Mouse (Mus musculus): Measurements from ENCODE around the gene Gpr146. TPM values are rescaled to one million over a fixed set of nuclear protein-coding genes. Genes with fewer than 3 reads are reported as not detected.
A peak's percentile ranks its signal among the peaks of the same experiment; 100 is the strongest.
"Not testable (repeated sequence)": the region's sequence is repeated elsewhere in the genome, so short reads cannot be mapped to it uniquely, and the experiment has no call there.

The Gpr146 gene
- polyA plus RNA-seq (2015; fragmentation: Nextera tagmentation; extraction: Ambion mirVana): 1.3 and 1.5 TPM in 2 replicates

GRCm38 (mm10) chr5:139377468-139378270 is at the start of gene Gpr146:
Gene Gpr146, plus strand, starts transcription at chr5:139377697.
- no peak within 1 kb of the TSS for H3K4me2 ChIP-seq (replicated peaks)
- H3K4me1 ChIP-seq: peaks cover 18% of the 10 kb centered on the region
- no peak for ATAC-seq (replicated peaks)
- no peaks in the 10 kb centered on the region for H3K9me3 ChIP-seq
- no peak within 1 kb of the TSS for H3K9ac ChIP-seq (replicated peaks)
- H3K4me3 ChIP-seq: no peak within 1 kb of the TSS
- no peaks in the 10 kb centered on the region for H3K27me3 ChIP-seq
- H3K36me3 ChIP-seq: no peaks in the 10 kb centered on the region
- WGBS: 78% methylated on average over 18 of the region's 18 CpGs
- H3K27ac ChIP-seq (replicated peaks): peak within 1 kb of the TSS; percentile 20; the same call in 1 of the 2 replicates

GRCm38 (mm10) chr5:139330766-139331165 is 46.7 kb upstream of the Gpr146 start:
- Histone ChIP-seq H3K27me3 (peaks cover 16% of the 10 kb centered on the region), H3K36me3 (peaks cover 10% of the 10 kb centered on the region), H3K4me3 (no peak overlapping the region), H3K9me3 (no peaks in the 10 kb centered on the region), H3K4me2 (replicated peaks) (no peak overlapping the region), H3K27ac (replicated peaks) (no peak overlapping the region), H3K9ac (replicated peaks) (no peak overlapping the region), H3K4me1 (peaks cover 1% of the 10 kb centered on the region; the same call in 1 of the 2 replicates)
- ATAC-seq (replicated peaks): no peak
- WGBS: 77% methylated on average over 7 of the region's 7 CpGs

GRCm38 (mm10) chr5:139331742-139332141 is 45.8 kb upstream of the Gpr146 start:
- H3K27me3 ChIP-seq: peaks cover 7% of the 10 kb centered on the region

GRCm38 (mm10) chr5:139332590-139333272 is 44.8 kb upstream of the Gpr146 start:
- 86% methylated on average over 8 of the region's 8 CpGs for WGBS

More at GRCm38 (mm10) chr5:139331742-139332141, 45.8 kb upstream of the Gpr146 start:
- no peak for ATAC-seq (replicated peaks)
- H3K4me1 ChIP-seq: no peaks in the 10 kb centered on the region
- peaks cover 18% of the 10 kb centered on the region for H3K36me3 ChIP-seq
- H3K9ac ChIP-seq (replicated peaks): no peak overlapping the region
- H3K4me3 ChIP-seq: no peak overlapping the region
- H3K27ac ChIP-seq (replicated peaks): no peak overlapping the region
- H3K9me3 ChIP-seq: no peaks in the 10 kb centered on the region
- WGBS: 21% methylated on average over 8 of the region's 8 CpGs
- H3K4me2 ChIP-seq (replicated peaks): no peak overlapping the region

GRCm38 (mm10) chr5:139333301-139334013 is 44.0 kb upstream of the Gpr146 start:
- Histone ChIP-seq H3K27ac (replicated peaks) (no peak overlapping the region), H3K36me3 (peaks cover 33% of the 10 kb centered on the region), H3K27me3 (no peaks in the 10 kb centered on the region), H3K9ac (replicated peaks) (no peak overlapping the region), H3K4me3 (no peak overlapping the region), H3K4me1 (no peaks in the 10 kb centered on the region), H3K4me2 (replicated peaks) (no peak overlapping the region), H3K9me3 (no peaks in the 10 kb centered on the region)
- 84% methylated on average over 16 of the region's 16 CpGs for WGBS
- no peak for ATAC-seq (replicated peaks)

More at GRCm38 (mm10) chr5:139332590-139333272, 44.8 kb upstream of the Gpr146 start:
- H3K9ac ChIP-seq (replicated peaks): no peak overlapping the region
- H3K4me2 ChIP-seq (replicated peaks): no peak overlapping the region
- H3K27me3 ChIP-seq: no peaks in the 10 kb centered on the region
- H3K9me3 ChIP-seq: no peaks in the 10 kb centered on the region
- H3K27ac ChIP-seq (replicated peaks): no peak overlapping the region
- no peak for ATAC-seq (replicated peaks)
- H3K36me3 ChIP-seq: peaks cover 26% of the 10 kb centered on the region
- no peak overlapping the region for H3K4me3 ChIP-seq
- no peaks in the 10 kb centered on the region for H3K4me1 ChIP-seq

GRCm38 (mm10) chr5:139334394-139334793 is 43.1 kb upstream of the Gpr146 start:
- not testable (repeated sequence) for H3K4me3 ChIP-seq; H3K9ac ChIP-seq (replicated peaks); H3K27ac ChIP-seq (replicated peaks); ATAC-seq (replicated peaks); H3K9me3 ChIP-seq; H3K27me3 ChIP-seq; H3K4me1 ChIP-seq; H3K4me2 ChIP-seq (replicated peaks)
- peaks cover 41% of the 10 kb centered on the region for H3K36me3 ChIP-seq
- WGBS: 87% methylated on average over 10 of the region's 10 CpGs

GRCm38 (mm10) chr5:139335634-139336033 is 41.9 kb upstream of the Gpr146 start:
- Histone ChIP-seq H3K36me3 (peaks cover 53% of the 10 kb centered on the region), H3K9ac (replicated peaks) (no peak overlapping the region), H3K27ac (replicated peaks) (no peak overlapping the region), H3K4me1 (no peaks in the 10 kb centered on the region), H3K4me2 (replicated peaks) (no peak overlapping the region), H3K9me3 (no peaks in the 10 kb centered on the region), H3K4me3 (no peak overlapping the region), H3K27me3 (no peaks in the 10 kb centered on the region)
- ATAC-seq (replicated peaks): peak; percentile 29; the same call in 1 of the 2 replicates
- 91% methylated on average over 4 of the region's 4 CpGs for WGBS

GRCm38 (mm10) chr5:139337826-139338370 is 39.6 kb upstream of the Gpr146 start:
- H3K4me2 ChIP-seq (replicated peaks): no peak overlapping the region
- 79% methylated on average over 13 of the region's 13 CpGs for WGBS
- ATAC-seq (replicated peaks): no peak
- H3K27me3 ChIP-seq: no peaks in the 10 kb centered on the region
- H3K27ac ChIP-seq (replicated peaks): no peak overlapping the region
- H3K9ac ChIP-seq (replicated peaks): no peak overlapping the region
- no peak overlapping the region for H3K4me3 ChIP-seq
- H3K36me3 ChIP-seq: peaks cover 70% of the 10 kb centered on the region
- peaks cover 2% of the 10 kb centered on the region; the same call in 1 of the 2 replicates for H3K4me1 ChIP-seq
- no peaks in the 10 kb centered on the region for H3K9me3 ChIP-seq

- WGBS: 85% methylated on average over 3 of the region's 3 CpGs
- no peak overlapping the region for H3K4me2 ChIP-seq (replicated peaks)
- peaks cover 7% of the 10 kb centered on the region; the same call in 1 of the 2 replicates for H3K4me1 ChIP-seq
- no peaks in the 10 kb centered on the region for H3K27me3 ChIP-seq
- H3K27ac ChIP-seq (replicated peaks): no peak overlapping the region
- no peak for ATAC-seq (replicated peaks)
- peaks cover 70% of the 10 kb centered on the region for H3K36me3 ChIP-seq
- no peak overlapping the region for H3K9ac ChIP-seq (replicated peaks)
- no peak overlapping the region for H3K4me3 ChIP-seq
- H3K9me3 ChIP-seq: no peaks in the 10 kb centered on the region
These were observed 39.1 kb upstream of the Gpr146 start for GRCm38 (mm10) chr5:139338403-139338802.

GRCm38 (mm10) chr5:139338891-139339290 is 38.6 kb upstream of the Gpr146 start:
- H3K9me3 ChIP-seq: no peaks in the 10 kb centered on the region
- H3K9ac ChIP-seq (replicated peaks): no peak overlapping the region
- no peak overlapping the region for H3K27ac ChIP-seq (replicated peaks)
- no peaks in the 10 kb centered on the region for H3K27me3 ChIP-seq
- no peak for ATAC-seq (replicated peaks)
- 93% methylated on average over 11 of the region's 11 CpGs for WGBS
- peaks cover 12% of the 10 kb centered on the region for H3K4me1 ChIP-seq
- no peak overlapping the region for H3K4me2 ChIP-seq (replicated peaks)
- no peak overlapping the region for H3K4me3 ChIP-seq
- peaks cover 70% of the 10 kb centered on the region for H3K36me3 ChIP-seq

- H3K27ac ChIP-seq (replicated peaks): peak overlapping the region; percentile 75
- peak overlapping the region; percentile 86 for H3K9ac ChIP-seq (replicated peaks)
- no peaks in the 10 kb centered on the region for H3K9me3 ChIP-seq
- H3K27me3 ChIP-seq: no peaks in the 10 kb centered on the region
- WGBS: 8% methylated on average over 12 of the region's 12 CpGs
- peaks cover 20% of the 10 kb centered on the region for H3K4me1 ChIP-seq
- H3K4me2 ChIP-seq (replicated peaks): peak overlapping the region; percentile 98
- H3K36me3 ChIP-seq: peaks cover 31% of the 10 kb centered on the region
- peak; percentile 74 for ATAC-seq (replicated peaks)
- peak overlapping the region; percentile 84 for H3K4me3 ChIP-seq
These were observed 33.3 kb upstream of the Gpr146 start for GRCm38 (mm10) chr5:139344021-139344686.

Data from forebrain, embryonic 15.5 days (tissue).